Mouse (Mus musculus): ENCODE data around the gene Kcnip1.

Gene Kcnip1

DNA sequence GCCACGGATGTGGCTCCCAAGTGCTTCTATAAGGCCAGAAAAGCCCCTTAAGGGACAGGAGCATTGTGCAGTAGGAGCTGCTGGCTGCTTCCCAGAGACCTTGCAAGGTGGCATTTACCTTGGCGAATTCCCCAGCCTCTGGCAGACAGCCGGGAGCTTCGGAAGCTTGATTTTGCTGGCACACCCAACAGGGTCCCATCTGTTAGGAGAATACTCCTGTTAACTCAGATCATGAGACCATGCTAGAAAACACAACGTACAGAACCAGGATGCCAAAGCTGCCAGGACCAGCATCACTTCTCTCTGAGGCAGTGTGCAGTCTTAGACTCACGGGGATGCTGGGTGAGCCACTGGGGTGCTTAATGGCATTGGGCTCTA, 165.1 kb downstream of the Kcnip1 start:
- no peak for DNase-seq (ENCODE audit: low spot score in 2 of 2)

DNA sequence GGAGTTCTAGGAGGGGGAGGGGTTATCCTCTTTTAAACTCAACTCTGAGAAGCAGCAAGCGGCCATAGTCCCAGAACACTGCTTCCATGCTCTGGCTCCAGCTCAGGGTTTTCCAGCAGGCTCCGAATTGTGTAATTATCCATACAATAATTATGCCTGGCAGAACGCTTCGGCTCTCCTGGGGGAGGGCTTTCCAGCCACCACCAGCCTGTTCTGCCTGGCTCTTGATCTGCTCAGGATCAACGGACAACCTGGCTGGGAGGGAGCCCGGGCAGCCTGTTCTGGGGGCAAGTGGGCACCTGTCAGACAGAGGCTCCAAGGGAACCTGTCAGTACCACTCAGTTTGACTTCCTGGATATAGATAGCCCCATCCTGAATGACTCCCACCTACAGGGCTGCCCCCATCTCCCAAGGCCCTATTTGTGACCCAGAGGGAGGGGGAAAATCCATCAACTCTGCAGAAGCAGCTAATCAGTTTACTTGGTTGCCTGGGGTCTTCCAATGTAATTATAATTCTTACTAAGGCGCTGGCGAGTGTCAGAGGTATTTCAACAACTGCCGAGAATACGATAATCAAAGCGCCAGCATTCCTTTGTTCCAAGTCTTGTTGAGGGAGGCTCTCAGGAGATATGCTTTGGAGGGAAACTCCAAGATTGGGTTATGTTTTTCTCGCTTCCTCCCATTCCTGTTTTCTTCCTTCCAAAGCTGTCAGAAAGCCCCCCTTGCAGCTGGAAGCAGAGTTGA, 165.7 kb downstream of the Kcnip1 start:
- DNase-seq (ENCODE audit: low spot score in 2 of 2) = no peak

DNA sequence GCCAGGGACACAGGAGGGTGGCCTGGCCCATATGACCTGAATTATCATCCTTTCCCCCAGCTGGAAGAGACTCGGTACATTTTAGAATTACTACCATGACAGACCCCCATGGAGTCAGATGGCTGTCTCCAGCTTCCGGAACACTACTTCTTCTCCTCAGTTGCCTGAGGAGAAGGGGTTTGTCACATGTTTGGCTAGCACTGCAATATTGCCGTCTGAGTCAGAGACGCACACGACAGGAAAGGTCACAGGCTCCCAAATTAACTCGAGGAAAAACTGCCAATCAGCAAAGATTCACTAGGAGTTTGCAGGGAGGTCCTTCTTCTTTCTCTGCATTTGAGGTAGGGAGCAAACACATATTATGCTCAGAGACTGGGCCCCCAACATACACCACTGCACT, 168.2 kb downstream of the Kcnip1 start:
- DNase-seq (ENCODE audit: low spot score in 2 of 2) = no peak

DNA sequence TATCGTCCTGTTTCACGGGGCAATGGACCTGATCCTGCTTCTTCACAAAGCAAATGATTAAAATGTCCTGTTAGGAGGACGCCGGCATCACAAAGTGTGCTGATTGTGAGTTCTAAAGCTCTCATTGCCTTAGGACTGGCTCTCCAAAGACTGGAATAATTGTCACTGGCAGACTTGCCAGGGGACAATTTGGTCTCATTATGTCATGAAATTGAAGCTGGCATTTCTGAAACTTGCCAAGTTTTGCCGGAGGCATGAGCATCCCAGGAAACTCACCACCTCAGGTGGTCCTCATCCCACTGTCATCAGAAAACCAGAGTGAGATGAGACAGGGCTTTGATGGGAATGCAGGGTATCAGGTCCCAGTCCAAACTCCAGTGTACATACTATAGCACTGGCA, 171.6 kb downstream of the Kcnip1 start:
- no peak for DNase-seq (ENCODE audit: low spot score in 2 of 2)

DNA sequence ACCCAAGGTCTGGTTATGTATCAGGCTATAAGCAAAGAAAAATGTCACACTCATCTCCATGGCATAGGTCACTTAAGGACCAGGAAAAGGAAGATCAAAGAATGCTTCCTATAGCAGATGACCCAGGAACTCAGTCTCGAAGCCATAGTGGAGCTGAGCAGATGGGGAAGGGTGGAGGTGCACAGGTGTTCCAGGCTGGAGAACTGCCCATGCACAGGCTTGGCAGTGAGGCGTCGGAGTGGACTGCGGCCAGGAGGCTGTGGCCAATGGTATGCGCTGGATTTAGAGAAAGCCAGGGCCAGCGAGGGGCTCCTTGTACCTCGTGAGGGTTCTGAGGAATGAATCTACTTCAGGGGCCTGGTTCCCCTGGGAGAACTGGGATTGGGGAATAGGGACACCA, 172.1 kb downstream of the Kcnip1 start:
- no peak for DNase-seq (ENCODE audit: low spot score in 2 of 2)

DNA sequence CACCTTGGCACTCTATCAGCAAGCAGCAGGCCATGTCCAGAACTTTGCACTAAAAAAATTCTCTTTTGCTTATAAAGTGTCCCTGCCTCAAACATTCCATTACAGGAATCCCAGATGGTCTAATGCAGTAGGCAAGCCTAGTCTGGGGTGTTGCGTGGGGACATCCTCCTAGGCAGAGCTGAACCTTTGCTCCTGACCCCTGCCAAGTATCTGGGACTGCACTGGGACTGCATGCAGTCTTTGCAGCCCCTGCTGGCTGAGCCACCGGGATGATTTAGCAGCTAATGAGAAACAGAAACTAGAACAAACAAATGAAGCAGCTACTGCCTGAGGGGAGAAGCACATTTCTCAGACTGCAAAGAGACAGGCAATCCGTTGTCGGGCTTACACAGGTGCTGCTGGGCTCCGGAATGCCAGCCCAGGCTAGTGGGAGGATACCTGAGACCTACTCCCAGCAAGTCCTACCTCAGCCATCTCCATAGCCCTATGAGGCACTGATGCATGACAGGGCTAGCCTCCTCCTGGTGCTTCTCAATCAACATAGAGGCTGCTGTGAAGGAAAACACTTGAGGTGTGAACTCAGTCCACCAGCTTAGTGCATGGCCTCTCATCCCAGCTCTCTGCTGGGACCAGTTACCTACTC, 174.0 kb downstream of the Kcnip1 start:
- no peak for DNase-seq (ENCODE audit: low spot score in 2 of 2)

DNA sequence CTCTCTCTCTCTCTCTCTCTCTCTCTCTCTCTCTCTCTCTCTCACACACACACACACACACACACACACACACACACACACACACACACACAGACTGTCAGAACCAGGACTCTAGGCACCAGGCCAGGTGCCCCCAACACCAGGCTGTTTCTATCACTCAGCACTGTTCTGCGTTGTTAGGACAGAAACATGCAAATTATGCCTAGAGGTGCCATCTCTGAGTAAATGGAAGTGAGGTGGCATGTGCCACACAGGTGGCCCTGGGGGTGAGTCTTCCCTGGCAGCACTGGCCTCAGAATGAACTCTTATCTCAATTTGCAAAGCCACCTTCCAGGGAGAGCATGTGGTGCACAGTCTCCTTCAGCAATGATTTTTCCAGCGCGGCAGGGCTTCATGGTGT, 176.9 kb downstream of the Kcnip1 start:
- no peak for DNase-seq (ENCODE audit: low spot score in 2 of 2)

DNA sequence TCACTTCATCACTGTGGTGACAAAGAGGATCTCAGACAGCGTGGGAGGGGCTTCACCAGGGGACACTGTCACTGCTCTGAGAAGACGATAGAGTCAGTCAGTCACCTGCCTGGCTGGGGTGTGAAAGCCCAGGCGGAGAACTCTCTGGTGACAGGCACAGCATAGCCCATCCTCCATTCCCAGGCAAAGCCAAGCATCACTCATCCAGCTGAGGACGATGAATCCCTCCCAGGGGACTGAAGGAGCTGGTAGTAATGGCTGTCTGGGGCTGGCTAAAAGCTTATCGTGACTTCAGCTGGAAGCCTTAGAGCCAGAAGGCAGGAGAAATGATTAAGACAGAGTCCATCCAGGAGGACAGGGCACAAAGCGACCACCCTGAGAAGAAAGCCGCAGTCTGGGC, 182.8 kb downstream of the Kcnip1 start:
- no peak for DNase-seq (ENCODE audit: low spot score in 2 of 2)

DNA sequence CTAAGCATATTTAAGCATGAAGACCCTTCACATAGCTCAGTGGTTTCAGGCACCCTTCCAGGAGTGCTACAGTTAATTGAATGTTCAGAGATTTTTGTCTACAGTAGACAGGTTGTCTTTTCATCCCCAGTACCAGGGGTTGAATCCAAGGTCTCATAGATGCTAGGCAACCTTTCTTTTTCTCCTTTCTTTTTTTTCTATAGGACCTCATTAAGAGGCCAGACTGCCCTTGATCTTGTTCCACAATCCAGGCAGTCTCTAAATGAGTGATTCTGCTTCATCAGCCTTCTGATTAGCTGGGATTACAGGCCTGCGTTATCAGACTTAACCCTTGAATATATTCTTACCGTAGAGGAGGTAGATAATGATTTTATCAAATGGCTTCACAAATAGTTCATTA, 189.9 kb downstream of the Kcnip1 start:
- DNase-seq (ENCODE audit: low spot score in 2 of 2) = no peak

DNA sequence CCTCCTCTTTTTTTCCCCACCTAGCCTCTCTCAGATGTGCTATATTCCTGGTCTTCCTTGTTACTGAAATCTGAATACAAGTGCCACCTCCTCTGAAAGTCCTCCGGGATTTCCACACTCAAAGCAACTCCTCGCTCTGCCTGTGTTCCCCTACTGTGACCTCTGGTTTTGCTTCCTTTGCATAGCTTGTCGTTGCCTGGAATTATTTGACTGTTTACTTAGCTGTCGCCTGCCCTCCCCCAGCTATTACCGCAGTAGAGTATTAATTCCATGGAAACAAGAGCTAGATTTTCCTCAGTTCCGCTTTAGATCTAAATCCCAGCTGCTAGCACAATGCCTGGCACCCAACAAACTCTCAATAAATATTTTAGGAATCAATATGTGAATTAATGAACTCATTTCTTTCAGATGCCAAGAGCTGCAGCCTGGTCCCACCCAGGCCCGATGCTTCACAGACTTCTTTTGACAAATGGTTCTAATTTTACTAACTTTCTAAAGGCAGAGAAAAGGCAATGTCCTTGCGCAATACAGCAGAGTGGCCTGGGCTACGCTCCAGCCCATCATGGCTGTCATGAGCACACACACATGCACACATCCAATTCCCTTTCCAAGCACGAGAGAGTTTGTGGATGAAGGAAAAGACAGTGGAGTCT, 192.4 kb downstream of the Kcnip1 start:
- DNase-seq (ENCODE audit: low spot score in 2 of 2) = no peak

DNA sequence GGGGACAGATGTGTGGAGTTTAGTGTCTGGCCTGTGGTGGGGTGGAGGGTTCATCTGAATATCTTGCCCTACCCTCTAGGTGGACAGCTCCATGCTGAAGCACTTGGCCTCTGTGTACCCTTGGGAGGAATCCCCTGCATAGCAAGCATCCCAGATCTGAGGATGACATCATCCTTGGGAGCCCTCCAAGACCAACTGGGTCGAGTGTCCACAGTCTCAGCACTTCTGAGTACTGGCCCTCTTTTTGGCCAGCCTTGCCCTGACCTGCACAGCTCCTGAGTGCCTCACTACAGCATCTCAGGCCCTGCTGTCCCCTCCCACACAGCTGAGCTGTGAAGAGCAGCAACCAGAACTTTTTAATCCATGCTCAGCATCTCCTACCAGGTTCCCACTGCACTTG, 193.0 kb downstream of the Kcnip1 start:
- DNase-seq (ENCODE audit: low spot score in 2 of 2) = no peak

DNA sequence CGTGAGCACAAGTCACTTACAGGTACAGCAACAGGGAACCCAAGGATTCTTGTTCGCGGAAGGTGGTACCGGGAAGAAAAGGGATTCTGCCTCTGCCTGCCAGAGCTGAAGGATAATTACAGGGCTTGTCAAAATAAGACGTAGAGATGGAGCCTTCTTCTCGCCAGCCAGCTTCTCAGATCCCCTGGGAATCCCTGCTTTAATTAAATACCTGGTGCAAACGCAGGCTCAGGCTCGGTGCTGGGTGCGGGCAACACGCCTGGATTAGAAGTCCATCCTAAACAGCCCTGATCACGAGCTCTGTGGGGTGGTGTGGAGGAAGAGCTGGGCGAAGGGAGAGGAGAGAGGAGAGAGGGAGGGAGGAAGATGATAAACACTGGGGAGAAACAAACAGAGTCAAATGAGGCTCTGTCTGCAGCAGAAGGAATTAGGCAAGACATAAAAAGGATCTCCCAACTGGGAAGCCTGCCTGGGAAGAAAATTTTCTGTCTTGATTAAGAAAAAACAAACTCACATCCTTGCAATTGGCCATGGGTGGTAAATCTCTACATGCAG, 194.8 kb downstream of the Kcnip1 start:
- DNase-seq (ENCODE audit: low spot score in 2 of 2) = no peak

DNA sequence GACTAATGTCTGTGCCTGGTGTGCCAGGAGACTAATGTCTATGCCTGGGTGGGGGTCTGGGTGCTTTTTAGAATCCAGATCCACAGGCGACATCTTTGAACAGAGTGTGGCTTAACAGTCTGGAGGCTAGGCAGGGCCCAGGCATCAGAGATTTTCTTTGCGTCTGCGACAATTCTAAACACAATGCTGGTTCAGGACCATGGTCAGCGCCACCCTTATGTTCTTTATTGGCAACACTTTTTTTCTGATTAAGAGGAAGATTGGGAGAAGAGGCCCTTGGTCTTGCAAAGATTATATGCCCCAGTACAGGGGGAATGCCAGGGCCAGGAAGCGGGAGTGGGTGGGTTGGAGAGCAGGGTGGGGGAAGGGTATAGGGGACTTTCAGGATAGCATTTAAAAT, 205.6 kb downstream of the Kcnip1 start:
- no peak for DNase-seq (ENCODE audit: low spot score in 2 of 2)

DNA sequence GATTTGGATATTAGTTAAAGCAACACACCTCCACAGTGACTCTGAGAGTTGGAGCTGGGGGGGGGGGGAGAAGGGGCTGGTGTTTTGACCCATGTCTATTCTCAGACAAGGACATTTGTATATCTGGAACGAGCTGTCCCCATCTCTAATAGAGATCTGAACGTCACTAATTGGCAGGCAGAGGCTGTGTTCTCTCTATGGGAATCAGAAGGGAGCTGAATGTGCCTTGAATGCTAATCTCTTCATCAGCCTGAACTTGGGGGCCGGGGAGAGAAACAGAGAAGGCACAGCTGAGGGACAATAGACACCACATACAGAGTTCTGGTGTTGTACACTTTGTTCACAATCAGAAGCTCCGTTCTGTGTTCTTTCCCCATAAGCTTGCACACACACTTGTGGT, 206.4 kb downstream of the Kcnip1 start:
- peak in 1 of 2 experiments; percentile 26 for DNase-seq (ENCODE audit: low spot score in 2 of 2)

DNA sequence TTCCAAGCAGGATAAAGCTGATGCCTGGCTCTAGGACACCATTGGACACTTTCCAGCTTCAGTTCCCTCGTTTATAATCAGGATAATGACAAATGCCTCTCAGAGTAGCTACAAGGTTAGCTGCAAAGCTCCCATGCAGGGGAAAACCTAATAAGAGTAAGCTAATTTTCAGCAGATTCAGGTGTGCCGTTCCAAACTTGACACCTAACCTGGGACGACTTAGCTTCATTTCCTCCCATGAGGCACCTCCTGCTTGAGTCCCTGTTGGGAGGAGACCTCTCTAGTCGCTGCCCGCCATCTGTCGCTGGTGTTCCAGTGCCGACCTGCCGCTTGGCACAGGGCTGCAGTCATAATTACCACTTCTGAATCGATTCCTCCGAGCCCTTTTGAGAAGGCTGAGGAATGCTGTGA, 211.4 kb downstream of the Kcnip1 start:
- no peak for DNase-seq (ENCODE audit: low spot score in 2 of 2)

DNA sequence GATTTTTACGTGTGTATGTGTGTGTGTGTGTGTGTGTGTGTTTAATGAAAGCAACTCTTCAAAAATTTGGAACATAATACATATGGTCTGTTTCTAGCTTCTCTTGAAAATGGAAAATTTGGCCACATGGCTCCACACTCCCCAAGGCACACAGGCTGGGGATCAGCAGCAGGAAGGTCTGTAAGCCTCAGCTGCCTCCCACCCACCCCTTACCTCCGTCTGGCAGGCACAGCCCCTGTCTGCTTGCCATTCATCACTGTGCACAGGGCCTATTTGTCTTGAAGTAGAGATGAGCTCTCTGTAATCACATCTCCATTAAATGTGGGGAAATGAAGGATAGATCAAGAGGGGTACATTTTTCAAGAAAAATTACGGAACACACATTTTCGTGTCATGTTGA, 212.7 kb downstream of the Kcnip1 start:
- DNase-seq (ENCODE audit: low spot score in 2 of 2) = no peak

DNA sequence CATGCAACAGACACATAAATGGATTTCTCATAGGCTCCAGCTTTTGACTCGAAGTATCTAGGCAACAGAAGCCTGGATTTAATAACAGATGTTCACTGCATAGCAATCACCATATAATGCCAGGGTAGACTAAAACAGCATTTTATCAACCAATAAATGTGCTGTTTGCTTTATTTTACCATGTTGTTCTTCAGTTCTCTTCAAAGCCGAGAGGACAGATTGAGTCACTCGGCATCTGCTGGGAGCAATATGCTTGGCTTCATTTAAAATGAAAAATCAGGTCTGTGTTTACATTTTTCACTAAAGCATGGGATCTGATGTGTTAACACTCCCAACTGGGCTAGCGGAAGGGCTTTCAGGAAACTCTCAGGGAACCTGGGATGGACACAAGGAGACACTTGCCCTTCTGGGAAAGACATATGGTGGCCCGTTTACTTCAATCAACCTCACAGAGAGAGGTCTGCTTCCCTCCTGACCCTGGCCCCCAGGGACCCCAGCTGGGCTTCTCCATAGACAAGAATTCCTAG, 220.3 kb downstream of the Kcnip1 start:
- no peak for DNase-seq (ENCODE audit: low spot score in 2 of 2)

DNA sequence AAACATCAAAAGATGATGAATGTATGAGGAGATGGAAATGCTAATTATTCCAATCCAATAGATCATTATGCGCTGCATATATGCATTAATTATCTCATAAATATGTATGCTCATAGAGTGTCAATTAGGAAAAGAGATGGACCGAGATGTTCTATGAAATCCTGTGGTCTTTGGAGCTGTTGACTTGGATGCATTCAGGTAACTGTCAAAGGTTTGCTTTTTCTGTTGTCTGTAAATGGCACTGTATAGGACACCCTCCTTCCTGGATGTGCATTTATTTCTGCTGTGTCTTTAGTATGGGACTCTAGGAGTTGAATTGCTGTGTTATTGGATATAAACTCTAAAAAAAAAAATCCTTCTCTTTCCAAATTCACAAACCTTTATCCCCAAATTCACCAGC, 220.9 kb downstream of the Kcnip1 start:
- DNase-seq (ENCODE audit: low spot score in 2 of 2) = no peak

DNA sequence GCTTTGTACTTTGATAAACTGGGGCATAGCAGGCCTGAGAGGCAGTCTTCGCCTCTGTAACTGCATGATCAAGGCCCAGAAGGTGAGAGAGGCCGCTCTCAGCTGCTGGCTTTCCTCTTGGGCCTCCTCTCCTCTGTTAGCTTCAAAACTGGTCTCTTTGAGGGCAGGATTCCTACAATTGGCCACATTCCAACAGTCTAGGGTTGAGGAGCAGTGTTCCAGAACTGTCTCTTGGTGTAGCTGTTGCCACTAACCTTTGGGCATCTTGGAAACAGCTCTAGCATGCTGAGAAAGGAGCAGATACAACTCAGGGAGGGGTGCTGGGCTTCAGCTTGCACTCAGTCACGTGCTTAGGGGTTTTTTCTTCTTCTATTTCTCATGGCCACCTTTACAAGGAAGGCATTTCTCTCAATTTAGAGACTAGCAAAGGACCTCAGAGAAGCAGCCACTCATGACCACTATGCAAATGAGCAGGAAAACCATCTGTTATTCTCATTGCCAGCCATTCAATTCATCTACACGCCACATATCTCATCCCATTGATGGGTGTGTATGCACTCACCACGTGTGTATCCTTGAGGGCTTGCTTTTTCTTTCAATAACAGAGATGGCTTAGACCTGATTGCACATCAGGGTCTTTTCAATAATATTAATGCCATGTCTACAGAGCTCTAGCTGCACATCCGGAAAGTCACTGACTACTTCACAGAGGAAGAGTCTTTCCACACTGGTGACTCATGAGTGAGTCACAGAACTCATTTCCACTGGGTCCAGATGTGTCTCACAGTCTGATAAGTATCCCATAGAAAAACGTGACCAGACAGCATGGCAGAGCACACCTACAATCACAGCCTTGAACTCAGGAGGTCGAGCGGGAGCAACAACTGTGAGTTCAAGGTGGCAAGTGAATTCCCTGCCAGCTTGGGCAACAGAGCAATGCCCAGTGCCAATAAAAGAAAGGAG, 225.7 kb downstream of the Kcnip1 start:
- DNase-seq (ENCODE audit: low spot score in 2 of 2) = no peak

DNA sequence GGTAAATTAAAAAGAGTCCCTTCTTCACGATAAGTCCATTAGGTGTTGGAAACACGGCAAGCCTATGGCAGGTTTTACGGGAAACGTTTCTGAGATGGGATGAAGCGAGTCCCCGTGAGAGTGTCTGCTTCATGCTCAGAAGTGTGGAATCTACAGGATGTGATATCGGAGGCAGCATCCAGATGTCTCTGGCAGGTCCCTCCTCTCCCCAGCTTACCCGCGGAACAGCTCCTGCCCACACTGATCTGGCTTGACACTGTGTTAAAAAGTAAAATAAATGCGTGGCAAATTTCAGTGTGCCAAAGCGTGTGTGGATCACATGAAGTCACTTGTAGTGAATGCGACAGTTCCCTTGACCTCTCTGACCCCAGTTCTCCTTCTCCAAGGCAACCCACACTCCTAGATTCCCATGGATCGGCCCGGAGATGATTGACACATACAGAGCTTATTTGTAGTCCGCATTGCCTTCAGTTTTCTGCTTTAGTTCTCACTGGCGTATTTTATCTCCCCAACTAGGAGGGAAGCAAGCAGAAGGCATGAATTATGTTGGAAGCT, 231.7 kb downstream of the Kcnip1 start:
- DNase-seq (ENCODE audit: low spot score in 2 of 2) = no peak

DNA sequence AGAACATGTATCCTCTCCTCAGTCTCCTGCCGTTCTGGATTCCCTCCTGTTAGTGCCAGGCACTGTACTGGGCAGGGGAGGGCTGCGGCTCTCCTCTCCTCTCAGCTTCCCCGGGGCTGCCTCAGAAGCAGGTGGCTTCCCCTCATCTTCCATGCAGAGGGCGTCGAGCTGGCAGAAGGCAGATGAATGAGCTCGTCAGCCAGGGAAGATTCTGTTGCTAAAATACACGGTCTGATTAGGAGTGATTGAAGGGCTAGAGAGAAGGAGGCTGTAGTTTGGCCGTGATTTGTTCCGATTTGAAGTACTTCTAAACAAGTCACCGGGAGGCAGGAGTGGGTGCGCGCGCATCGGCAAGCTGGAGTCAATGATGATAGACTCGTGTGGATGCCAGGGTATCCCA, 236.3 kb downstream of the Kcnip1 start:
- DNase-seq (ENCODE audit: low spot score in 2 of 2) = peak in 1 of 2 experiments; percentile 23

Measured in frontal cortex, postnatal 10 days (tissue).